Mouse (Mus musculus) stomach, embryonic 16.5 days (tissue): ENCODE measurements around the gene Gnpda2. TPM values are rescaled to one million over a fixed set of nuclear protein-coding genes. Genes with fewer than 3 reads are reported as not detected.

Source experiments
- ATAC-seq: fragments of 200-750 bp; cut with Nextera tagmentation; 2 replicates; pipeline ENCODE4 v1.8.0; 2017; ENCODE audit warnings: moderate number of reproducible peaks, moderate TSS enrichment; ENCODE audit not compliant: insufficient read depth, low FRiP score
- H3K27ac ChIP-seq: fragments of 300-500 bp; sonication (generic); 2 replicates; pipeline ENCODE4 v1.5.1; 2014; ENCODE audit warnings: low read length
- H3K27me3 ChIP-seq: fragments of 300-500 bp; sonication (generic); 2 replicates; pipeline ENCODE4 v1.6.1; 2014; ENCODE audit warnings: low read length, control low read depth, mixed read lengths; ENCODE audit not compliant: control insufficient read depth, insufficient read depth
- H3K36me3 ChIP-seq: fragments of 300-500 bp; sonication (generic); 2 replicates; pipeline ENCODE4 v1.6.1; 2014; ENCODE audit warnings: low read length; ENCODE audit not compliant: control insufficient read depth, insufficient read depth
- H3K4me1 ChIP-seq: fragments of 300-500 bp; sonication (generic); 2 replicates; pipeline ENCODE4 v1.6.1; 2014; ENCODE audit warnings: low read length, control low read depth, mixed read lengths; ENCODE audit not compliant: control insufficient read depth, insufficient read depth
- H3K4me2 ChIP-seq: fragments of 300-500 bp; sonication (generic); 2 replicates; pipeline ENCODE4 v1.6.1; 2014; ENCODE audit warnings: low read depth, low read length, mixed read lengths
- H3K4me3 ChIP-seq: fragments of 300-500 bp; sonication (generic); replicated peaks from 2 replicates; pipeline ENCODE4 v1.5.1; 2014; ENCODE audit warnings: mild to moderate bottlenecking, low read length
- H3K9ac ChIP-seq: fragments of 300-500 bp; sonication (generic); 2 replicates; pipeline ENCODE4 v1.6.1; 2014; ENCODE audit warnings: low read length
- H3K9me3 ChIP-seq: fragments of 300-500 bp; sonication (generic); replicated peaks from 2 replicates; pipeline ENCODE4 v1.6.1; 2016; ENCODE audit warnings: low read length, control low read depth; ENCODE audit not compliant: control insufficient read depth
- WGBS: fragments of 180-500 bp; shearing (Covaris S2); extraction: QIAGEN DNeasy Blood & Tissue Kit; methylation state at CpG from one replicate; pipeline ENCODE4 v1.1.7; 2014; 5-methylcytosine and 5-hydroxymethylcytosine counted together
- polyA plus RNA-seq: library from polyadenylated mRNA; unstranded; fragments of >200 nt; fragmentation: Nextera tagmentation; extraction: Ambion mirVana; gene quantifications from 2 replicates; pipeline ENCODE4 v1.2.1, GENCODE M21; 2015

The Gnpda2 gene
- 39.8 and 42.1 TPM in 2 replicates for polyA plus RNA-seq

DNA sequence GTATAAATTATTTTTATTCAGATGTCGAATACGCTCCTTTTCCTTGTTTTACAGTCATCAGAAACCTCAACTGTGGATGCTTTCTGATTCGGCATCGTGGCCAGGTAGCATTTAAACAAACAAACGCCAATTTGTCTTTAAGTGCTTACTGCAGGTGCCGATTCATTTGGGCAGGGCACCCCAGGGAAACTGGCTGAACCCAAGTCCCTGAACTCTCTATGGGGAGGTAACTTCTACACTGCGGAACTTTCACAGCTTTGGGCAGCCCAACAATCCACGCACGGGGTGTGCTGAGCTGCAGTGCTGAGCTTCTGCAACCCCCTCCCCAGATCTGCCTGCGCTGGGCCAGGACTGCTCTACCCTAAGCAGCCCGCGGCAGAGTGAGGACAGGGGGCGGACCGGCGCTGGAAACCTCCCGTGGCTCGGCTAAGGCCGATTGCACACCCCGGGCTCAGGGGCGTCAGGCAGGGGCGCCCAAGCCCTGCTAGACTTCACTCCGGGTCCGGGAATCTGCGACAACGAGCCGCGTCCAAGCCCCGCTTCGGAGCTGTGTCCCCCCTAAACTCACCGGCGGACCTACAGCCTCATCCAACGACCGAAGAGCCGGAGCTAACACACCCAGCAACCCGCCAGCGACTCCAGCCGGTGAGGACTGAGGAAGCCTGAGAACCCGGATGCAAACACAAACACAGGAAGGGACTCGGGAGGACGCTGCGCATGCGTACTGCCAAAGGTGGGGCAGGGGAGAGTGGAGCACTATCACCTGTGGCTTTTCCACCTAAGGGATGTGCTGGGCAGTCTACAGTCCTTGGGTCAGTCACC, at the start of gene Gnpda2:
Gnpda2 (minus strand) TSS at position 701 of the 822 bp plus-strand sequence.
- H3K4me1 ChIP-seq: peaks cover 10% of the 10 kb centered on the region
- 3% methylated on average over 42 of the region's 42 CpGs for WGBS
- H3K27ac ChIP-seq: peak within 1 kb of the TSS; percentile 72
- H3K9me3 ChIP-seq: no peaks in the 10 kb centered on the region
- peak within 1 kb of the TSS; percentile 71 for H3K4me2 ChIP-seq
- H3K4me3 ChIP-seq: peak within 1 kb of the TSS; percentile 62
- no peaks in the 10 kb centered on the region for H3K36me3 ChIP-seq
- H3K27me3 ChIP-seq: no peaks in the 10 kb centered on the region
- peak; percentile 97 for ATAC-seq
- H3K9ac ChIP-seq: peak within 1 kb of the TSS; percentile 85

DNA sequence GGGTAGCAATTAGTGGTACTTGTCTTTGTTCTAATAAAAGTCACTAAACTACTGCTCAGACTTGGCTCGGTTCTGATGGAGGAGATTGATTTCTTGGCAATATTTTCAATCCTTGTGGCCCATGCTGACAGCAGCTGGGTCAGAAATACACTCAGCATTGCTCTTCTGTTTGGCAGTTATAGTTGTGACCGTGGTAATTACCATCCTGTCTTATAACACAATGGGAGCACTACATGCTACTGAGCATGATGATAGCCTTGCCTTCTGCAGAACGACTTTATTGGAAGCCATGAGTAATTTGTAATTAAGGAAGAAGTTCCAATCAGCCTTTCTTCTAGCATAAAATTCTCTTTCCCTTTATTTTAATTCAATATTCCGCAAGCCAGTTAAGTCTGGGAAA, 42.6 kb upstream of the Gnpda2 start:
- H3K27me3 ChIP-seq: no peaks in the 10 kb centered on the region
- H3K27ac ChIP-seq: no peak overlapping the region
- WGBS: 73% methylated on average over 4 of the region's 4 CpGs
- no peak overlapping the region for H3K4me3 ChIP-seq
- H3K9ac ChIP-seq: no peak overlapping the region
- H3K4me2 ChIP-seq: no peak overlapping the region
- ATAC-seq: no peak
- no peaks in the 10 kb centered on the region for H3K4me1 ChIP-seq
- no peaks in the 10 kb centered on the region for H3K9me3 ChIP-seq
- H3K36me3 ChIP-seq: no peaks in the 10 kb centered on the region

DNA sequence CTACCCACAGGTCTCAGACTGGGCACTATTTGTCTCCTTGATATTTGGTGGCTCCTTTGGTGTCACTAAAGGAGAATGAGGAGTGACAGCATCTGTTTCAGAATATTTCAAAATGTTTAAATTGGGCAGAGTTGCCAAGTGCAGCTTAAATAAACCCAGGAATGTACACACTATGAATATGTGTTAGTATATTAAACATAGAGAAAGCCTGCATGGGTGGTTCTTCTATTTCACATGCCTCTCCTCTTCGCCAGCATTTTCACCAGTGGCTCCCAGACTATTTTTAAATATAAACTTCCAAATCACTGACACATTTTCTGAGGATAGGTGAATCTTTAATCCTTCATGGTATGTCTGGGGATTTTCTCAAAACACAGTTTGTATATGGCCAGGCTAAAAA, 28.8 kb upstream of the Gnpda2 start:
- Histone ChIP-seq H3K27me3 (no peaks in the 10 kb centered on the region), H3K36me3 (no peaks in the 10 kb centered on the region), H3K9ac (no peak overlapping the region), H3K4me1 (peaks cover 8% of the 10 kb centered on the region; the same call in 1 of the 2 replicates), H3K9me3 (no peaks in the 10 kb centered on the region), H3K4me2 (no peak overlapping the region), H3K27ac (peak overlapping the region; percentile 15; the same call in 1 of the 2 replicates), H3K4me3 (no peak overlapping the region)
- WGBS: 33% methylated on average over 1 of the region's 1 CpGs
- no peak for ATAC-seq

DNA sequence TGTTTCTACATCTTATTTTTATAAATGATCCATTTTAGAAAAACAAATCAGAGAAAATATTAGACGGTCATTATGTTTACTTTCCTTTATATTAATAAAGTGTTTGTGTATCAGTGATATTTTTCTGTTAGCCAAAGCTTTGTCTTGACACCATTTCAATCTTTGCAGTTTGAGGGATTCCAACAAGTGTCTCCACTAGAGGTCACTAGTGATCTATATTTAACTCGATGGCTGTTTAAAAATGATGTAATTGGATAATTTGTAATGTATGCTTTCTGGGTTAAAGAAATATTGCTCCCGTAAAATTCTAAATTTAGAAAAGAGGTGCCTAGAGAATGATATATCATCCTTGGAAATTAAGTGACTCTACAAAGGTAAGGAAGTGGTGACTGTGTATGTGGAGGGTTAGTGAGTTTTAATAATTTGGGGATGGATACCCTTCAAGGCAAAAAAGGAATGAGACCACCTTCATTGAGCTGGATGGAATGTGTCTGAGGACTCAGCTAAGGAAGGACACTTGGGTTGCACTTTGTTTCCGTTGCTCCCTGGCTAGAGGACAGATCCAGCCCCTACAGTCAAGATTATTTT, 21.2 kb upstream of the Gnpda2 start:
- Histone ChIP-seq H3K4me3 (no peak overlapping the region), H3K9ac (no peak overlapping the region), H3K4me1 (no peaks in the 10 kb centered on the region), H3K9me3 (no peaks in the 10 kb centered on the region), H3K4me2 (no peak overlapping the region), H3K27me3 (no peaks in the 10 kb centered on the region), H3K27ac (no peak overlapping the region), H3K36me3 (no peaks in the 10 kb centered on the region)
- no peak for ATAC-seq
- 18% methylated on average over 4 of the region's 4 CpGs for WGBS

DNA sequence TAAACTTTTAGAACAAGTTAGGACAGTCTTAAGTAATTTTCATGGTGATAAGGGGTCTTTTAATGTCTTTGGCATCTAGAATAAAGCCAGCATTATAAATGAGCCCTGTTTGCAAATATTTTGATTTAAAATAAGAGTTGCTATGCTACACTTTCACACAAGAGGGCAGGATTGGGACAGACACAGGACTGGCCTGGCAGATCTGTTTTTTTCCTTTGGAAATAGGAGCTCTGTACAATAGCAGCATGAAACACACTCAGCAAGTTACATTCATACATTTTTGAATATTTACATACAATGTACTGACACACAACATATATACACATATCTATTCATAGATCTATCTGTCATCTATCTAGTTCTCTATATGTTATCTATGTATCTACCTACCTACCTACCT, 8.9 kb upstream of the Gnpda2 start:
- Histone ChIP-seq H3K4me3 (no peak overlapping the region), H3K9me3 (no peaks in the 10 kb centered on the region), H3K27me3 (no peaks in the 10 kb centered on the region), H3K4me1 (no peaks in the 10 kb centered on the region), H3K36me3 (no peaks in the 10 kb centered on the region), H3K27ac (no peak overlapping the region), H3K9ac (no peak overlapping the region), H3K4me2 (no peak overlapping the region)
- no peak for ATAC-seq

DNA sequence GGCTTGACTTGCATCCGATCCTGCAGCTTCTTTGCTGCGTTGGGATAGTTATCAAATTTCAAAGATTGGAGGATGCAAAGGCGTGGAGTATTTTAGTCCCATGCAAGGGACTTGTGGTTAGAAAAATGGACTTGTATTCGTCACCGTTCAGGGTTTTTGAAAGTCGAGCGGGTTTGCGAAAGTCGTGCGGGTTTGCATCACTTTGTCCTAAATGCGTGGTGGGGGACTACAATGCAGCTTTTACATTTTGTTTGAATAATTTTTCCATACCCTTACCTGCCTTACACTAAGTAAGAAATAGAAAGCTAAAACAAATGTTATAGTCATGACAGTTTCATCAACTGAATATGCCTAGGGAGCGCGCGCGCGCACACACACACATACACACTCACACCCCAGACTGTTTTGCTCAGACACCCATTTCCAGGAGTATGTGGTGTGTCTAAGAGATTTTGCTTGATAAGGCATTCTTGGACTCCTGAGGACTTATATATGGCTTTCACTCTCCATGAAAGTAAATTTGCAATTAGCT, 34.7 kb downstream of the Gnpda2 start:
- 11% methylated on average over 16 of the region's 16 CpGs for WGBS
- Histone ChIP-seq H3K27me3 (no peaks in the 10 kb centered on the region), H3K4me2 (peak overlapping the region; percentile 63), H3K4me3 (peak overlapping the region; percentile 95), H3K4me1 (no peaks in the 10 kb centered on the region), H3K27ac (peak overlapping the region; percentile 79), H3K9ac (peak overlapping the region; percentile 98), H3K36me3 (no peaks in the 10 kb centered on the region), H3K9me3 (no peaks in the 10 kb centered on the region)
- ATAC-seq: no peak

DNA sequence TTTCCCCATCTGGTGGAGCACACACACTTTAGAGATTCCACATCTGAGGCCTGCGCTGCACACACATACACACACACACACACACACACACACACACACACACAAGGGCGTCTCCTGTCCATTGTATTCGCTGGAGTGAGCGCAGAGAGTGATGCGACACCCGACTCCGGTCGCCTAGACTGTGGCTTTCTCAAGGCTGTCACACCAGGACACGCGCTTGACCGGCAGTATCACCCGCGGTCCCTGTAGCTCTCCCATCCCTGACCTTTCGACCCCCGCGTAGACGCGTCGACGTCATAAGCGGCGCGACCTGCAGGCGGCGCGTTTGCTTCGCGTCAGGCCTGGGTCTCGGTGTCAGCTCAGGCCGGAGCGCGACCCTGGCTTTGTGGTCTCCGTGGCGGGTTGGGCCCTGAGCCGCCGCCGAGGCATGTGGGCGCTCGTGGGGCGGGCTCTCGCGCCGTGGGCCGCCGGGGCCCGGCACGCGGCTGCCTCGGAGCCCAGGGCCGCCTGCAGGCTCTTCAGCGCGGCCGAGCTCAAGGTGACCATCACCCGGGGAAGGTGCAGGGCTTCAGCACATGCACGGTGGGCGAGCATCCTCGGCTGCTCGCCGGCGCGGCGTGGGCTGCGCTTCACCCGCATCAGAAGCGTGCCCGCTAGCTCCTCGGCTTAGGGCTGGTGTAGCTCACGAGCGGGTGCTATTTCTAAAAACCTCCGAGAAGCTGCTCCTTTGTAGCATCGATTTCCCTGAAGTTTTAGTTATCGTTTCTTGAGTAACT, 35.3 kb downstream of the Gnpda2 start, which contains the start of gene Guf1:
Guf1 (plus strand) TSS at position 296 of the 776 bp plus-strand sequence.
- WGBS: under 1% methylated on average over 72 of the region's 72 CpGs

DNA sequence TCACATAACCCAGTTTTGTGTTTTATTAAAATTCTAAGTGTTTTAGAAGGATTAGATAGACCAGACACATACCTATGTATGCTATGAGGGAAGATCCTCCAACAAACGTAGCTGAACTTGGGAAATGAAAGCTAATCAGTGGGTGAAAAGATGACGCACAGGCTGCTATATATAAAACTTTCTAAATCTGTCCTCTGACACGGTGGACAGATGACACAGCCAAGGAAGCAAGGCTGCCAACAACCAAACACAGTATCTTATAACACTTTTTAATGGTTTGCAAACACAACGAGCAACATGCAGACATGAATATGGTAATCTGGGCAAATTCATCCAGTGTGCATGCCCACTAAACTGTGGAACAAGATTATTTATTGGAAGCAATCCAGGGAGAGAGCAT, 49.7 kb downstream of the Gnpda2 start, which contains the start of gene Yipf7:
Yipf7 (minus strand) TSS at position 160 of the 400 bp plus-strand sequence.
- Histone ChIP-seq H3K4me3 (no peak within 1 kb of the TSS), H3K4me2 (no peak within 1 kb of the TSS), H3K27me3 (no peaks in the 10 kb centered on the region), H3K27ac (no peak within 1 kb of the TSS), H3K9ac (no peak within 1 kb of the TSS), H3K9me3 (no peaks in the 10 kb centered on the region), H3K36me3 (no peaks in the 10 kb centered on the region), H3K4me1 (no peaks in the 10 kb centered on the region)
- 69% methylated on average over 4 of the region's 4 CpGs for WGBS
- no peak for ATAC-seq

More for the DNA sequence above, 35.3 kb downstream of the Gnpda2 start, which contains the start of gene Guf1:
- Histone ChIP-seq H3K4me3 (peak within 1 kb of the TSS; percentile 95), H3K4me2 (peak within 1 kb of the TSS; percentile 63), H3K9ac (peak within 1 kb of the TSS; percentile 98), H3K27me3 (no peaks in the 10 kb centered on the region), H3K27ac (peak within 1 kb of the TSS; percentile 79), H3K4me1 (no peaks in the 10 kb centered on the region), H3K36me3 (no peaks in the 10 kb centered on the region), H3K9me3 (no peaks in the 10 kb centered on the region)
- peak; percentile 94 for ATAC-seq
